Mouse (Mus musculus): ENCODE results near the gene Ap4m1.
"Not testable (repeated sequence)": the region's sequence is repeated elsewhere in the genome, so short reads cannot be mapped to it uniquely, and the experiment has no call there.

The Ap4m1 gene

DNA sequence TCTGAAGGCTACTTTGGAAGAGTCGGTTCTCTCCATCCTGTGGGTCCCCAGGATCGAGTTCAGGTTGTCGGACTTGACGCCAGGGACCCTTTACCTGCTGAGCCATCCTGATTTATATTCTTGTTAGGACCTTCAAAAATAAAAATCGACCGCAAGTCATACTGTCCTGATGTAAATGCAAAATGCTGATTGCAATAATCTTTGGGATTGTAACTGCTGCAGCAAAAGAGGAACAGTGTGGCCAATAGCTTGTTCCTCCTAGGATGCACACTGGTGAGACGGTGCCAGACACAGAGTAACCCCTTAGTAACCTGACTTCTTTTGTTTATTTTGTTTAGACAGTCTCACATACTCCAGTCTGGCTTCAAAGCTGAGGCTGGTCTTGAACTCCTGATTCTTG, 23.7 kb downstream of the Ap4m1 start:
- DNase-seq (ENCODE audit: low spot score), result no peak

DNA sequence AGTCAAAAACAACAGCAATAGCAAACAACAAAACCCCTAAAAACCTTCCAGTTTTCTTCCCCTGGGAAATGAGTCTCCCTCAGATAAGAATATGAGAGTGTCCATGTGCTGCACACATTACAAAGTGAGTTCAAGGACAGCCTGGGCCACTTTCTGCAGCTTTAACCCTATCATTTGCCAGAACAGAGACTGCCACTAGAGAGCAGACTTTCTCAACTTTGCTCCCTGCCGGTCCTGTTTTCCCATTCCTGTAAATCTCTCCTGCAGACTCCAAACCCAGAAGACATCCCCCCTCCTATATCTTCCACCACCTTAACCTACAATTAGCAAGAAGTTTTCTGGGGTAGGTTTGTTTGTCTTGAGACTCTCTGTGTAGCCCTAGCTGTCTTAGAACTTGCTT, 27.8 kb downstream of the Ap4m1 start:
- DNase-seq (ENCODE audit: low spot score), result no peak

DNA sequence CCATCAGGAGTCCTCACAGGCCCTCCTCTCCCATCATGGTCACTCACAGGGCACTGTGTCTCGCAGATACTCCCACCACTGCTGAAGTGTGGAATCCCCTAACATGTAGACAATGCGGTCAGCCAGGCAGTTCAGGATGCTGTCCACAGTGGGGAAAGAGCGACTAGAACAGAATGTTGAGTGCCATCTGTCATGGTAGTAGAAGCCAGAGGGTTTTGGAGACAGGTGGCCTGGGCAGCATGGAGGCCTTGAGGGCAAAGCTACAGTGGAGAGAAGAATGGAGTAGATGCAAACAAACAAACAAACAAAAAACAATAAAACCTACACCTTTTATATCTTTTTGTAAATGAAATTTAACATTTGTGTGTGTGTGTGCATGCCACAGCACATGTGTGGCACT, 30.3 kb downstream of the Ap4m1 start:
- no peak for DNase-seq (ENCODE audit: low spot score)

DNA sequence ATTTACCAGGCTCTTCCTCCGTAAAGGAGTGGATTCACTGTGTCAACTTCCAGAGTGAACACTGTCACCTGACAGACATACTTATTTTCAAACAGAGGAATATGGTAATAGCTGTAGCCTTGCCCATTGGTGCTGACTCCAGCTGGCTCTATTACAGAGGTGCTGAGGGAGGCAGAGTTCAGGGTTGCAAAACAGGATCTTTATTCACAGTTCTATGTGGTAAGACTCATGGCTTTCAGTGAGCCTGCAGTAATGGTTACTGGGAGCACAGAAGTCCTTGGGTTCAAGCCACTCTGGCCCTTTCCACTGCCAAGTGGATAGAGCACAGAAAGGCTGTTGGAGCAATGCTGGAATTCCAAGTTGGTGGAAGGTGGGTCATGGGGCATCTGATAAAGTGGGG, 35.5 kb downstream of the Ap4m1 start:
- DNase-seq (ENCODE audit: low spot score), result no peak

DNA sequence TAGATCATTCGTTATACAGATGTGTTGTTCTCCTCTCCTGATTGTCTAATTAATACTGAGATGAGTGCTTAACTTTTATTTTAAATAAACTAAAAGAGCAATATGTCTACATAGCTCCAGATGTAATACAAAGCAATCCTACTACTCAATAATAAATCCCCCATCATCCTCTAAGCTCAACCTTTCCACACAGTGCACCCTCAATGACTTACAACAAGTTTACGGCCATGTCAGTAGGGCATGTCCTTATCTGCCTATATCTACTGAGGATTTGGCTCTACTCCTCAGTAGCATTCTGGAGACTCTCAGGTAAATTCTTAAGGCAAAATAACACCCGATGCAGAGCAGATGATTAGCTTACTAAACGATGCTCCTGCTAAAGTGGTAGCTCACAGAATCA, 36.1 kb downstream of the Ap4m1 start:
- no peak for DNase-seq (ENCODE audit: low spot score)

DNA sequence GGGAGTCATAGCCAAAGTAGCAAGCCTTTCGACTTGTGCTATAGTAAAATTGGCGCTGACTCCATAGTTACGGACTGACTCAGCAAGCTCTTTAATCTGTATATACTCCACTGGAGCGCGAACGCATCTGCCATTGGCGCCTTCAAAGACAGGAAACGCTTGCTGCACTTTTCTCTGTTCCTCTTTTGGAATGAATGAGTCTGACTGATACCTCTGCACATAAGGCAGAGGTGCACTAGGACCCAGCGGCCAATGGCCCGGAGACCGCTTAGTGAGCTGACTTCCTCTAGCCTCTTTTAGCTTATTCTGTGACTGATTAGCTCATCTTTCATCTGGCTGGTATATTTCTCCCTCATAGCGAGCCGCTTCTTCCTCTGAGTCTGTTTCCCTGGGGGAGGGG, 44.8 kb downstream of the Ap4m1 start:
- not testable (repeated sequence) for DNase-seq (ENCODE audit: low spot score)

DNA sequence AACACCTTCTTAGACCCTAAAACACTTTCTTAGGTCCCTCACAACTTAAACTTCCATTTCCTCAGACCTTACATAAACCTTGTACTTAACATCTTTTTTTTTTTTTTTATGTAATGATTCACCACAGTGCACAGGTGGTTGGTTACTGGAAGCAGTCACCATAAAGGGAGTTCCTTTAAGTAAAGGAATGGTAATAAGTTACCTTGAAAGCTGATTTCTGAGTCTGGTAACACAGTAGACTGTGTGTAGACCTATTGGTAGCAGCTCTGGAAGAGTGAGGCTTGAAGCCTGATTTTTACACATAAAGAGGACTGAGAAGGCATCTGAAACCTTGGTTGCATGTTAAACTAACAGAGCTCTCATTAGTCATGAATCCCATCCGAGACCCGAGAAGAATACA, 48.1 kb downstream of the Ap4m1 start:
- DNase-seq (ENCODE audit: low spot score), result no peak

DNA sequence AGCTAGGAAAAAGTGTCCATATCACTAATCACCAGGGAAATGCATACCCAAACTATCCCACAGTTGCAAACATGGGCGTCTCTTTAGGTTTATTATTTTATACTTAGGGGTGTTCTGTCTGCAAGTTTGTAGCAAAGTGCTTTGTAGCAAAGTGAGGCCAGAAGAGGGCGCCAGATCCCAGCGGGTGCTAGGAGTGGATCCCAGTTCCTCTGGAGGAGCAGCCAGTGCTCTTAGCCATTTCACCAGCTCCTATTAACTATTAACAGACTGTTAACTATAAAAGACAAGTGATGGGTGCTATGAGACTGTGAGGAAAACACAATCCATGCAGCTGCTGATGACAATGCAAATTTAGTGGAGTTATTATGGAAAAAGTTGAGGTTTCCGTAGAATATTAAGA, 50.3 kb downstream of the Ap4m1 start:
- DNase-seq (ENCODE audit: low spot score), result peak; percentile 45

DNA sequence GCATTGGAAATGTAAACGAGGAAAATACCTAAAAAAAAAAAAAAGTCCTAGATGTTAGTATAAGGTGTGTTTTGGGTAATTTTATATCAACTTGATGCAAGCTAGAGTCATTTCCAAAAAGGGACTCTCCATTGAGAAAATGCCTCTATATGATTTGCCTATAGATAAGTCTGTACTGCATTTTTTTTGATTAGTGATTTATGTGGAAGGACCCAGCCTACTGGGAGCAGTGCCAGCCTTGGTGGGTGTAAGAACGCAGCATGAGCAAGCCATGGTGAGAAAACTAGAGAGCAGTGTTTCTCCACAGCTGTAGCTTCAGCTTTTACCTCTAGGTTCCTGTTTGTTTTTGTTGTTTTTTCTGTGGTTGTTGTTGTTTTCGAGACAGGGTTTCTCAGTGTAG, 51.5 kb downstream of the Ap4m1 start:
- DNase-seq (ENCODE audit: low spot score), result no peak

DNA sequence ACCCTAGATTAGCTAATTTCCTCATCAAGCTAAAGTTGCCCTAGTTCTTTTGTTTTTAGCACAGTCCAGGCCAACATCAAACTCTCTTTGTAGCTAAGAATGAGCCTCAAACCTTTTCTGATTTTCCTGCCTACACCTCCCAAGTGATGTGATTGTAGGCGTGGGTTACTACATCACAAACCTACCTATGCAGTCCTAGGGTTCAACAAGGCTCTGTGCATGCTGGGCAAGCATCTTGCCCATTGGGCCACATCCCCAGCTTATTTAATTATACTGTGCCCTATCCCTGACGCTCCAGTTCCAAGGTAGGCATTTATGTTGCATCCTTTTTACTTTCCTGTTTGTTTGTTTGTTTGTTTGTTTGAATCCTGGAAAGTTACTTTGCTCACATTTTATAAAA, 53.9 kb downstream of the Ap4m1 start, which contains the start of gene Nxpe5:
Gene Nxpe5 (plus strand): TSS at position 199 of the 400 bp plus-strand sequence.
- DNase-seq (ENCODE audit: low spot score), result no peak

DNA sequence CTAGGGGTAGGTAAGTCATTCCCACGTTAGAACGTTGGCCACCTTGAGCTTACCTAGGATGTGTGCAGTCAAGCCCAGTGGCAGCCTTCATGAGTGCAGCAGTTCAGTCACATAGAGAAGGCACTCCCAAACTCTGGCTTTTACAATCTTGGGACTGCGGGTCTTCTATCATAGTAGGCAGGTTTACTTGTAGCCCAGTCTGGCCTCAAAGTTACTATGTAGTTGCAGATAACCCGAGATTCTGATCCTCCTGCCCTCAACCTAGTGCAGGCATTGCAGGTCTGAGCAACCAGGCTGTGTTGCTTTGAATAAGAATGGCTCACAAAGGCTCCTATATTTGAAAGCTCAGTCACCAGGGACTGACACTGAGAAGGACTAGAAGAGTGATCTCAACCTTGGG, 54.7 kb downstream of the Ap4m1 start:
- DNase-seq (ENCODE audit: low spot score), result no peak

DNA sequence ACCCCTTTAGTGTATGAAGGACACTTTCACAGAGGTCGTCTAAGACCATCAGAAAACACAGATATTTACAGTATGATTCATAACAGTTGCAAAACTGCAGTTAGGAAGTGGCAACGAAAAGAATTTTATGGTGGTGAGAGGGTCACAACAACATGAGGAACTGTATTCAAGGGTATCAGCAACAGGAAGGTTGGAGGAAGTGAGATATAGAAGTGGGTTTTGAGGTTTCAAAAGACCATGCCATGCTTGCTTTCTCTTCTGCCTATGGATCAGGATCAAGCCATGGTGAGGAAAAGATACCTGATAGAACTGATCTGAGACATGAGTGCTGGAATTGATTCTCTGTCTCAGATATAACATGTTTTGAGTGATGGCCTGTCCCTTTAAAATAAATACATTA, 55.6 kb downstream of the Ap4m1 start:
- no peak for DNase-seq (ENCODE audit: low spot score)

DNA sequence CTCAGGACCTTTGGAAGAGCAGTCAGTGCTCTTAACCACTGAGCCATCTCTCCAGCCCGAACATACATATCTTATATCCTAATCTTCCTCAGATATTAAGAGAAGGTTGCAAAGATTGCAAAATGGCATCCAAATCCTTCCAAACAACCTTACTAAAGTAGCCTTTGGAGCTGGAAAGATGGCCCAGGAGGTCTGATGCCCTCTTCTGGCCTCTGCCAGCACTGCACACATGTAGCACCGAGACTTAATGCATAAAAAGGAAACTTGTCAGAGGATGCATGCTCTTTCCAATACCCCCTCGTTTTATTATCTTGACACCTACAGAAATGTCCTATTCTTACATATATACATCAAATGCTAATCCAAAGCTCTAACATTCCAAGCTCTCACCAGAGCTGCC, 56.2 kb downstream of the Ap4m1 start:
- DNase-seq (ENCODE audit: low spot score), result peak; percentile 11

DNA sequence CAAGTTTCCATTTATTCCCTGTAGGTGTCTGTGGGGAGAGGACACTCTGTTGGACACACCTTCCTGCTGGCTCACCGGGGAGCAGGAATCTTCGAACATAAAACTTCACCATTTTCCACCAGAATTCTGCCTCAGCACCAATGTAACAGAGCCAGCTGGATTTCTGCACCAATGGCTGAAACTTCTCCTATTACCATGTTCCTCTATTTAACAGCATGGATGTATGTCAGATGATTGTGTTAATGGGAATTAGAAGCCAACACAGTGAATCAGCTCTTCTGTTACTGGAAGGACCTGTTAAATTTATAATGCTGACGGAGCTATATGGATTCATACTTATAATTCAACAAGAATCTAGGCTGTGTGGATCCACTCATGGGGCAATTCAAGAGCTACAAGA, 57.7 kb downstream of the Ap4m1 start:
- DNase-seq (ENCODE audit: low spot score), result no peak
